ENCODE assay signal across 24 mouse cellular contexts in genomic region chr1:78512756-78513155, GRCm38 (mm10). TPM values are rescaled to one million over a fixed set of nuclear protein-coding genes. Genes with fewer than 3 reads are reported as not detected.
DNase-seq lines count a peak whose midpoint lies in the region; ATAC-seq lines count a peak whose summit lies in the region.
"Had no signal": no experiment of that assay in that cellular context is flagged by ENCODE, and none has a peak within 500 bp of the region (broad histone marks: within the 10 kb centered on the region; RNA-seq: fewer than 3 reads in every experiment).

No protein-coding gene starts in this region.

- WGBS in intestine, embryonic 14.5 days, result 76% methylated on average over 8 of the region's 8 CpGs
- WGBS in intestine, embryonic 16.5 days, result 77% methylated on average over 8 of the region's 8 CpGs

- peak; percentile 51 for DNase-seq in heart, adult 11 months
- no peak for DNase-seq in heart, postnatal 4 days
- peak; percentile 6 for DNase-seq in intestine, embryonic 14.5 days (ENCODE audit: low spot score)
- DNase-seq in fat pad, adult 2 months (ENCODE audit: extremely low read depth, low read depth, low spot score), result peak; percentile 86
- no peak for DNase-seq in left cerebral cortex, postnatal 14 days (ENCODE audit: low spot score in 2 of 2)
- DNase-seq: adrenal gland, adult 2 months; adrenal gland, adult 8-10 months; adrenal gland, postnatal 10 days; adrenal gland, postnatal 14 days; adrenal gland, postnatal 25 days; adrenal gland, postnatal 36 days; B cell, adult 2 months; cerebellum, adult 11 months; cerebellum, adult 11-12 months; cerebellum, adult 18-20 months had no signal

- no peak overlapping the region for H3K9ac ChIP-seq in intestine, embryonic 14.5 days (ENCODE audit: low read length)
- H3K9ac ChIP-seq in intestine, embryonic 16.5 days (ENCODE audit: low read depth, low read length), result no peak overlapping the region

- intact Hi-C loops in left cerebral cortex, postnatal 14 days (cut with DNase I), result no loop called here

- H3K4me2 ChIP-seq in intestine, embryonic 14.5 days (ENCODE audit: low read length), result no peak overlapping the region
- H3K4me2 ChIP-seq in intestine, embryonic 16.5 days (ENCODE audit: low read depth, low read length), result no peak overlapping the region

- H3K9me3 ChIP-seq in intestine, embryonic 14.5 days (ENCODE audit: control insufficient read depth, low read length), result no peaks in the 10 kb centered on the region
- no peaks in the 10 kb centered on the region for H3K9me3 ChIP-seq in intestine, embryonic 16.5 days (ENCODE audit: control insufficient read depth, low read length)
- H3K9me3 ChIP-seq: G1E had no signal

- H3K36me3 ChIP-seq in intestine, embryonic 14.5 days (ENCODE audit: control insufficient read depth, insufficient read depth, low read length), result no peaks in the 10 kb centered on the region
- H3K36me3 ChIP-seq in intestine, embryonic 16.5 days (ENCODE audit: control insufficient read depth, insufficient read depth, low read length), result no peaks in the 10 kb centered on the region
- H3K36me3 ChIP-seq: G1E had no signal

- H3K27ac ChIP-seq in intestine, embryonic 14.5 days (ENCODE audit: low read depth), result no peak overlapping the region
- no peak overlapping the region for H3K27ac ChIP-seq in intestine, embryonic 16.5 days (ENCODE audit: low read length)

- peaks cover 8% of the 10 kb centered on the region; the same call in 1 of the 2 replicates for H3K27me3 ChIP-seq in intestine, embryonic 14.5 days (replicated peaks; ENCODE audit: control insufficient read depth, insufficient read depth, low read length)
- peaks cover 3% of the 10 kb centered on the region; the same call in 1 of the 2 replicates for H3K27me3 ChIP-seq in intestine, embryonic 16.5 days (replicated peaks; ENCODE audit: control insufficient read depth, insufficient read depth, low read length)

- no peak for ATAC-seq in intestine, embryonic 14.5 days (replicated peaks; ENCODE audit: low FRiP score, low TSS enrichment, low read depth)
- no peak for ATAC-seq in intestine, embryonic 16.5 days
- ATAC-seq: activated CD4-positive, CD25-positive, alpha-beta regulatory T cell, adult 4 months; CD4-positive, CD25-positive, alpha-beta regulatory T cell, adult 4 months; Patski had no signal

- 0 out of 2 replicates have a peak, but pooled peaks cover 3% of the 10 kb centered on the region for H3K4me1 ChIP-seq in intestine, embryonic 14.5 days (replicated peaks; ENCODE audit: control insufficient read depth, insufficient read depth, low read length)
- peaks cover 4% of the 10 kb centered on the region for H3K4me1 ChIP-seq in intestine, embryonic 16.5 days (ENCODE audit: control insufficient read depth, insufficient read depth, low read length)

- H3K4me3 ChIP-seq in intestine, embryonic 14.5 days (ENCODE audit: low read depth, low read length), result no peak overlapping the region
- no peak overlapping the region for H3K4me3 ChIP-seq in intestine, embryonic 16.5 days (ENCODE audit: low read length)

RNA-seq across cellular contexts. Expression of gene BC035947, which starts 0.8 kb away (rescaled TPM):
- not detected for total RNA-seq in heart, postnatal 4 days (2021)
- 0.16 TPM in 1 of 2 replicates, not detected in the other for polyA plus RNA-seq in intestine, embryonic 14.5 days (2014; fragmentation: Nextera tagmentation; extraction: Ambion mirVana)
- 0.55 and 1.3 TPM in 2 replicates for polyA plus RNA-seq in intestine, embryonic 16.5 days (2015; fragmentation: Nextera tagmentation; extraction: Ambion mirVana)
- under 1 TPM in 1 of 2 experiments, not detected in 1; 0.11 TPM for total RNA-seq in left cerebral cortex, postnatal 14 days (2021)
- total RNA-seq: CH12.LX, MEL had no signal
- polyA plus RNA-seq: activated CD4-positive, CD25-positive, alpha-beta regulatory T cell, adult 4 months; C2C12; G1E; Patski had no signal

RNA-seq across cellular contexts. Expression of gene Mogat1, which starts 2.0 kb away (rescaled TPM):
- not detected for total RNA-seq in heart, postnatal 4 days (2021)
- polyA plus RNA-seq in intestine, embryonic 14.5 days (2014; fragmentation: Nextera tagmentation; extraction: Ambion mirVana), result 0.16 TPM in 1 of 2 replicates, not detected in the other
- not detected in 2 replicates for polyA plus RNA-seq in intestine, embryonic 16.5 days (2015; fragmentation: Nextera tagmentation; extraction: Ambion mirVana)
- total RNA-seq in left cerebral cortex, postnatal 14 days (2021), result not detected
- total RNA-seq: CH12.LX, ES-E14, MEL had no signal
- polyA plus RNA-seq: activated CD4-positive, CD25-positive, alpha-beta regulatory T cell, adult 4 months; C2C12; CD4-positive, CD25-positive, alpha-beta regulatory T cell, adult 4 months; G1E; Patski had no signal

RNA-seq across cellular contexts. Expression of gene Farsb, which starts 24.1 kb away (rescaled TPM):
- 10 to 100 TPM; 52.5 to 54.5 TPM for total RNA-seq in heart, postnatal 4 days (2021)
- polyA plus RNA-seq in intestine, embryonic 14.5 days (2014; fragmentation: Nextera tagmentation; extraction: Ambion mirVana), result 167 and 177 TPM in 2 replicates
- polyA plus RNA-seq in intestine, embryonic 16.5 days (2015; fragmentation: Nextera tagmentation; extraction: Ambion mirVana), result 172 and 182 TPM in 2 replicates
- total RNA-seq in left cerebral cortex, postnatal 14 days (2021), result 10 to 100 TPM; 64.3 to 67.0 TPM

Comparison
In these comparisons a context has a peak if more than half of its experiments do, and no peak if none do; other contexts are left out.
1. DNase-seq: peak in heart, adult 11 months (single experiment), intestine, embryonic 14.5 days (single experiment) and fat pad, adult 2 months (single experiment); none in heart, postnatal 4 days (single experiment) and left cerebral cortex, postnatal 14 days (0 of 2).